Mouse (Mus musculus): ENCODE results near the gene 1700025F22Rik. TPM values are rescaled to one million over a fixed set of nuclear protein-coding genes. Genes with fewer than 3 reads are reported as not detected.

The 1700025F22Rik gene
- not detected in 2 replicates for polyA plus RNA-seq (2015; fragmentation: Nextera tagmentation; extraction: Ambion mirVana)

GRCm38 (mm10) chr19:11165172-11165571 lies at the start of gene 1700025F22Rik:
Gene 1700025F22Rik (minus strand): TSS chr19:11165320.

GRCm38 (mm10) chr19:11196546-11196945 lies 31.4 kb upstream of the 1700025F22Rik start, which contains the start of gene Ms4a13:
Gene Ms4a13 (minus strand): TSS chr19:11196737.

DNA sequence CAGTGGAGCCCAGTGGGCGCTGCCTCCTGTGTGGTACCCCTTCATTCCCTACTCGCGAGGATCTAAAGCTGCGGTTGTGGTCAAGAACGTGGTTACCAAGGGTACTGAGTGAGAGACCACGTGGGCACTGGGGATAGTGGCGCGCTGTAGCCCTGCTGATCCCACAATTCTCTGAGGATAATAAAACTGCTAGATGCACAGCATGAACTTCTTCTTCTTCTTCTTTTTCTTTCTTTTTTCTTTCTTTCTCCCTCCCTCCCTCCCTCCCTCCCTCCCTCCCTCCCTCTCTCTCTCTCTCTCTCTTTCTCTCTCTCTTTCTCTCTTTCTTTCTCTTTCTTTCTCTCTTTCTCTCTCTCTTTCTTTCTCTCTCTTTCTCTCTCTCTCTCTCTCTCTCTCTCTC lies 34.3 kb downstream of the 1700025F22Rik start, which contains the start of gene 1700017D01Rik:
Gene 1700017D01Rik (minus strand): TSS at position 101 of the 400 bp plus-strand sequence.

Other genes with a start within 250 kb of the 1700025F22Rik start
- gene Zp1, start 244.7 kb downstream of the 1700025F22Rik start, polyA plus RNA-seq (2015; fragmentation: Nextera tagmentation; extraction: Ambion mirVana) = 1.6 and 1.8 TPM in 2 replicates
- gene Ptgdr2, start 228.2 kb downstream of the 1700025F22Rik start, polyA plus RNA-seq (2015; fragmentation: Nextera tagmentation; extraction: Ambion mirVana) = 0.09 and 0.11 TPM in 2 replicates
- 31.4 and 33.0 TPM in 2 replicates for gene Ccdc86, start 216.1 kb downstream of the 1700025F22Rik start, polyA plus RNA-seq (2015; fragmentation: Nextera tagmentation; extraction: Ambion mirVana)
- 0.26 and 0.83 TPM in 2 replicates for gene Ms4a10, start 190.7 kb downstream of the 1700025F22Rik start, polyA plus RNA-seq (2015; fragmentation: Nextera tagmentation; extraction: Ambion mirVana)
- not detected in 2 replicates for gene Ms4a15, start 172.1 kb downstream of the 1700025F22Rik start, polyA plus RNA-seq (2015; fragmentation: Nextera tagmentation; extraction: Ambion mirVana)
- gene Ms4a18, start 147.3 kb downstream of the 1700025F22Rik start, polyA plus RNA-seq (2015; fragmentation: Nextera tagmentation; extraction: Ambion mirVana) = not detected in 2 replicates
- 0.49 TPM in 1 of 2 replicates, not detected in the other for gene Ms4a8a, start 84.2 kb downstream of the 1700025F22Rik start, polyA plus RNA-seq (2015; fragmentation: Nextera tagmentation; extraction: Ambion mirVana)
- not detected in 2 replicates for gene 1700017D01Rik, start 34.4 kb downstream of the 1700025F22Rik start, polyA plus RNA-seq (2015; fragmentation: Nextera tagmentation; extraction: Ambion mirVana)
- gene Ms4a13, start 31.4 kb upstream of the 1700025F22Rik start, polyA plus RNA-seq (2015; fragmentation: Nextera tagmentation; extraction: Ambion mirVana) = not detected in 2 replicates
- gene Ms4a12, start 67.1 kb upstream of the 1700025F22Rik start, polyA plus RNA-seq (2015; fragmentation: Nextera tagmentation; extraction: Ambion mirVana) = not detected in 2 replicates
- gene Ms4a1, start 100.9 kb upstream of the 1700025F22Rik start, polyA plus RNA-seq (2015; fragmentation: Nextera tagmentation; extraction: Ambion mirVana) = 0.04 and 0.06 TPM in 2 replicates
- gene Ms4a5, start 118.6 kb upstream of the 1700025F22Rik start, polyA plus RNA-seq (2015; fragmentation: Nextera tagmentation; extraction: Ambion mirVana) = not detected in 2 replicates
- 0.17 TPM in 2 replicates for gene Ms4a14, start 149.1 kb upstream of the 1700025F22Rik start, polyA plus RNA-seq (2015; fragmentation: Nextera tagmentation; extraction: Ambion mirVana)
- 10.7 and 15.8 TPM in 2 replicates for gene Ms4a7, start 170.8 kb upstream of the 1700025F22Rik start, polyA plus RNA-seq (2015; fragmentation: Nextera tagmentation; extraction: Ambion mirVana)
- 11.3 and 13.8 TPM in 2 replicates for gene Ms4a4a, start 210.2 kb upstream of the 1700025F22Rik start, polyA plus RNA-seq (2015; fragmentation: Nextera tagmentation; extraction: Ambion mirVana)
- gene Ms4a4c, start 239.4 kb upstream of the 1700025F22Rik start, polyA plus RNA-seq (2015; fragmentation: Nextera tagmentation; extraction: Ambion mirVana) = 0.76 and 1.0 TPM in 2 replicates